Mouse (Mus musculus) megakaryocyte progenitor cell, adult 5-6 weeks (primary cell): ENCODE measurements around the gene Bicc1. TPM values are rescaled to one million over a fixed set of nuclear protein-coding genes. Genes with fewer than 3 reads are reported as not detected.

Experiments
- ATAC-seq: replicated peaks from 2 replicates; pipeline ENCODE4 v1.8.0; 2016; ENCODE audit warnings: mild to moderate bottlenecking, moderate TSS enrichment, inconsistent platforms; ENCODE audit not compliant: poor library complexity
- total RNA-seq, 2 experiments: library from RNA; stranded (forward) in 1 of 2; stranded (reverse) in 1 of 2; fragments of 157-497, 149-512 nt in 1 of 2; fragments of 200-1000 nt in 1 of 2; gene quantifications; 2 replicates each; pipeline versions ENCODE4 v1.2.3 to v1.2.4; 2015 to 2017

The Bicc1 gene
- total RNA-seq, 2 experiments from 2014 or later = not detected

DNA sequence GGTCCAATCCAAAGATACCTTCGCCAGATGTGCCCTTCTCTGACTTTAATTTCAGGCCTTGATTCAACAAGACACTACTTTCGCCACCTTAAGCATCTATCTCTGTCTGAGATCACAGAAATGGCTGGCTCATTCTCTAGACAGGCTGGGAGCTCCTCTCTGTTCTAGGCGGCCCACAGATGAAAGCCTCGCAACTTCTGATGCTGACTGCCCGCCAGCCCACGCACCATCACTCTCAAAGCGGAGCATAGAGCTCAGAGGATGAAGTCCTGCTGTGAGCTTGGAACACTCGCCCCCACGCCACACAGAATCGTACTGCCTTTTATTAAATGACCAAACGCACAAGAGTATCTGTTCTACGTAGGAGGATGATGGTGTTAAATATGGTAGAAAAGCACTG lies 949 bp upstream of the Bicc1 start:
- no peak for ATAC-seq

DNA sequence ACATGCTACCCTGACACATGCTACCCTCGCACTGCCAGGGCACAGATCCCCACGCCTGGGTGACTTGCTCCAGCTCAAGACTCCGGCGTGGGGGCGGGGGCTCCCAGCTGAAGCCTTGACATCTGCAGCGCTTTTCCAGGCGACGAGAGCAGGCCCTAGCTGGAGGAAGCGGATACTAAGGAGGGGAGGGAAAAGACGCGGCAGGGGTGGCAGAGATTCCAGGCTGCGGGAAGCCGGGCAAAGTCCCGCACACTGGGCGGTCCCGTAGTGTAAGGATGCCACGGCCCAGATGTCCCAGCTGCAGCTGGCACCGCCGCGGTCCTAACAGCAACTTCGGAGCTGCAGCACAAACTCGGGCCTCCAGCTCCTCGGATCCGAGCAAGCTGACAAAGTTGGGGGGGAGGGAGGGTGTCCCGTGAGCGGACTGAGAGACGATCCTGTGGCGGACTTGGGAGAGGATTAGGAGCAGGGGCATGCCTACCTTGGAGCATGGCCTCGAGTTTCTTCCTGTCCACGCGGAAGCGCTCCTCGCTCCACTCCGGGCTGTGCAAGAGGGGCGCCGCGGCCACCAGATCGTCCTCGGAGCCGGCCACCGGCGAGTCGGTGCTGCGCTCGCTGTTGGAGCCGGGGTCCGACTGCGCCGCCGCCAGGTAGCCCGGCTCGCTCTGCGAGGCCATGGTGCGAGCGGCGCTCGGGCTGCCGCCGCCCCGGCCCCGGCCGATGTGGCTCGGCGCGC lies 392 bp downstream of the Bicc1 start:
- ATAC-seq = peak; percentile 17; the same call in 1 of the 2 replicates

DNA sequence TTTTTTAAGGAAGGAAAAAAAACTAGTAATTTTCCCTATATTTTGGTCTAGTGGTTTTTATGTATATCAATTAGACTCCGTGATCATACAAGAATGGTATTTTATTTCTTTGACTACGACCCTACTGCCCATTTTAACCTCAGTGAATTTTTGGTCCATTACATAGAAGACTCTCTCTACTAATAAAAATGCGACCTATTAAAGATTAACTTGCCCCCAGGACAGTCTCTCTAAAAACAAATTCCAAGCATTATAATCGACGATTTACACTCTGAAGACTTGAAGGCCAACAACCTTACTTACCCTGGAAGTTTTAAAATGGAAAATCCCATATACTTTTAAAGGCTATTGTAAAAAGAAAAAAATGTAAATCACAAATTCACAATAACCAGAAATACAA lies 2.9 kb downstream of the Bicc1 start:
- ATAC-seq = no peak

DNA sequence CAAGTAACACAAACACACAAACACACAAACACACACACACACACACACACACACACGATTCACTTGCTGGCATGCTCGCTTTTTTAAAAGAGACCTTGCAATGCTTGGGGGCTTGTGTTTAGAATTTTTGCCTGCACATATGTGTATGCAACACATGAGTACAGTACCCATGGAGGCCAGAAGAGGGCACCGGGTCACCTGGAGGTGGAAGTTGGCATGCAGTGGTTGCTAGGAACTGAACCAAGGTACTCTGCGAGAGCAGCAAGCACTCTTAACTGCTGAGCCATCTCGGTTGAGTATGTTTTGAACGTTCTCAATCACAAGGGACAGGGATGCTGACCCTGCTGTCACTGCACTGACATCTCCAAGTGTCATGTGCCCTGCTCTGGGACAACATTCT lies 5.9 kb downstream of the Bicc1 start:
- no peak for ATAC-seq

DNA sequence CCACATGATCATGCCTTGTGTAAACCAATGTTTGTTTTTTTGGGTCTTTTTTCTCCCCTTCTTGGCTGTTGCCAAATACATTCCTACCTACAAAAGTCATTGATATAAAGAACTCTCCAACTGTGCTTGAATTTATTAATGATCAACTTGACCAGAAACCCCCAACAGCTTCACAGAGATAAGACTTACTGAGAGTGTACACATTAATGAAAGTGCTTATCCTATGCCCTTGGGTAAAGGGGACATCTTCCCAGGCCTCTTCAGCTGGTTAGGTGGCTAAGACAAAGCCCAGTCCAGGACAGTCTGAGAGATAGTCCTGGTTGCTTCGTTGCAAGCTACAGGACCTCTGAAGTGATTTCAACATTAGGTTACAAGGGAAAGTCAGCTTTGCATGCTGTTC lies 6.4 kb downstream of the Bicc1 start:
- no peak for ATAC-seq

DNA sequence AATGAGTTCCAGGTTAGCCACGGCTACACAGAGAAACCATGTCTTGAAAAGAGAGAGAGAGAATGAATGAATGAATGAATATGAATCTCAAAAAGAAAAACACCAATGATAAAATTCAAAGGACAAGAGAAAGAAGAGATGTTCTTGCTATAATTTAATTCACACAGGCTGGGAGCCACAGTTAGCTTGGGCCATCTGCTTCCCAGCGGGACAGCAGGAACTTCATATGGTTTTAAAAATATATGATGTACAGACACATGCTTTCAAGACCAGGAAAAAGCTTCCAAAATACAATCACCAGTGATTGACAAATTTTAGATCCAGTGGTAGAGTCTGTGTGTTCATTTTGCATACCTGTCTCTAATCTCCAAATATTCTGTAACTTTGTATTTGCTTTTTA lies 9.0 kb downstream of the Bicc1 start:
- ATAC-seq = no peak

DNA sequence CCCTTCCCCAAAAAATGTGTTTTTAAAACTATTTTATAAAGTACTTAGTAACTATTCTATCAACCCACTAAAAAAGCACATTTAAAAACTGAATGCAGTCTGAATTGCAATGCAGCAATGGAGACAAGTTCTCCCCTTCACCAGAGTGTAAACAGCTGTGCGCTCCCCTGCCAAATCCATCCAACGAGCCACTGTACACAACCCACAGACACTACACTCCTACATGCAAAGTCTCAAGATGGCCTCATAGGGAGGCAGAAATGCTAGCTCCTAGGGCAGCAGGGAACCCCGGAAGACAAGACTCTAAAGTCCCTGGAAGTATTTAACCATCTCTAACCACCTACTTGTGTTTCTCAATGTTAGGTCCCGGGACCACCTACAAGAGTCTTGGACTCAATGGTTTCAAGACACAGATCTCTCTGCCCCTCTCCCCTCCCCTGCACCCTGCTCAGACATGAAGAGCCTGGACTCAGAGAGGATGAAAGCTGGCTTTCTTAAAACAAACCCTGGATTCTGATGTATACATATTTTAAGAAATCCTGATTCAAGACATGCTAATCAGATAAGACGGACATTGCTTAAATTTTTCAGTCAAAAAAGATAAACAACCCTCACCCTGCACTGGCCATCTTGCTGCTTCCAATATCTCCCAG lies 10.4 kb downstream of the Bicc1 start:
- ATAC-seq = no peak

DNA sequence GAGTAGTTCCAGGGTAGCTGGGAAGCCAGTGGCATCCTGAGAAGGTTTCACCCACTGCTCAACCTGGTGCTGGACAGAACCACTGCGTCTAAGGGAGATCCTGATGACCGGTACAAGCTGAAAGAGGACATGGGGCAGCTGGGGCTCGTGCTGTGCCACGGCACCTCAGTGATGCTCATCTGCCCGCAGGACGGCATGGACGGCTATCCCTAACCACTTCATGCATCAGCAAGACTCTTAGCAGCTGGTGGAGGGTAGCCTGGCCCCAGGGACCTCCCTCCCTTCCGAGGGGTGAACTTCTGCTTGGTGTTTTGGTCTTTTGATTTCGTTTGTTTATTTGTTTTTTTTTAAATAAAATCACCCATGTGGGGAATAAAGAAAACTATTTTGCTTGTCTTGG lies 11.3 kb downstream of the Bicc1 start:
- no peak for ATAC-seq

DNA sequence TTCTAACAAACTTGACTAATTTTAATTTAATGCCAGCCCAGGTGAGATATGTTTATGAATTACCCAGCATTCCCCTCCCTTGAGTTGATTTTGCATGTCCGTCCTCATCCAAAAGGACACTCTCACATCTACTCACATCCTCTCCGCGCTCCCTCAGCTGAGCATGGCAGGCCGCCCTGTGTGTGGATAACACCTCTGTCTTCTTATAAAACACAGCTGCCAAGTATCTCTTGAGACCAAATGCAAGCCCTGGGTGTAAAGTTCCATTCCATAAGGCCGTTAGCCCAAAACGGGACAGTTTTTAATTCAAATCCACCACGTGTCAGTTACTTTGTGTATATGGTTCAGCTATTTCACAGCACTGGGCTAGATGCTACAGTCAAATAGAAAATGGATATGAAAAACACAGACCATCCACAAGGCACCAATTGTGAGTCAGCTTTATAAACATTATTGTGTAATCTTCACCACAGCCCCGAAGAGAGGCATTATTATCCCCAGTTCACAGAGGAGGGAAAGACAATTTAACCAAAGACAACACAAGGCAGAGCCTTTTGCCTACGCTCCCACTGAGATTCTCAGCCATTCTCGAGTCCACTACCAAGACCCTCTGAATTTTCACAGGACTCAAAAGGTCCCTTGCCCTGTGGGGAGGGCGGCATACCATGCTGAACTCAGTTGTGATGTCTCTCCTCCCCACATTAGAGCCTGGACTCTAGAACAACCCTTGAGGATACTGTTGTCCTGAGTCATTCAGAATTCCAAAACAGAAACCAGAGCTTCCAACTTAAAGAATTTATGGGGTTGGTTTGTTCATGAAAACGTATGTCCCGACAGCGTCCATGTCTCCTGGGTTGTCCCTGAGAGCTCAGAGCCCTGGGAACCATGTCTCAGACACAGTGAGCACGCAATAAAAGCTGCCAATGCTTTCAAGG lies 12.6 kb downstream of the Bicc1 start:
- no peak for ATAC-seq

DNA sequence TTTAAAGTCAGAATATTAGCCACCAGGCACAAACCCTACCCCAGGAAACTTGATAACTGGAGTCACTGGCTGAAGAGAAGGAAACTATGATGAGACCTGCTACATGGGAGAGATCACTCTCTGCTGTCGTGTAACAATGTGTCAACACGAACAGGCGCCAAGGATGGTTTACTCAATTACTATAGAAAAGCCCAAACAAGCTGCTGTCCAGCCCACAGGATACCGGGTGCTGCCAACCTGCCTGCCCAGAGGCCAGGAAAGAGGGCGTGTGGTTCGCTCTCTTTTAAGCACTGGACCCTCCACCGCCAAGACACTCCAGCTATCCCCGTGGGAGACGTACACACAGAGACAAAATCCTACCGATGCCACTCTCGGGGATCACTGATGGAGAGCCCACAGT lies 13.7 kb downstream of the Bicc1 start:
- ATAC-seq = no peak

DNA sequence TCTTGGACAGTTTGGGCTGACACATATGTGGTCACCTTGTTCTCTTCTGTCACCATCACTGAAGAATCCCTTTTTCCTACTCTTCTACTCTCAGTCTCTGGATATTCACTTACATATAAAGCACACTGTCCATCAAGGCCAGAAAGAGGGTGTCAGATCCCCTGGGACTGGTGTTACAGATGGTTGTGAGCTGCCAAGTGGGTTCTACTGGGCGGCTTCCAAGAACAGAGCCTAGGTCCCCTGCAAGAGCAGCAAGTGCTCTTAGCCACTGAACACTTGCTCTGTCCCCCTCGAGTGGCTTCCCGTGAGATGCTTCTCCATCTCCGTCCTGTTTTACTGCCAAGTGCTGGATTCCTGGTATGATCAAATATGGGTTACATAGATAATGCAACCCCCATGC lies 15.3 kb downstream of the Bicc1 start:
- no peak for ATAC-seq

DNA sequence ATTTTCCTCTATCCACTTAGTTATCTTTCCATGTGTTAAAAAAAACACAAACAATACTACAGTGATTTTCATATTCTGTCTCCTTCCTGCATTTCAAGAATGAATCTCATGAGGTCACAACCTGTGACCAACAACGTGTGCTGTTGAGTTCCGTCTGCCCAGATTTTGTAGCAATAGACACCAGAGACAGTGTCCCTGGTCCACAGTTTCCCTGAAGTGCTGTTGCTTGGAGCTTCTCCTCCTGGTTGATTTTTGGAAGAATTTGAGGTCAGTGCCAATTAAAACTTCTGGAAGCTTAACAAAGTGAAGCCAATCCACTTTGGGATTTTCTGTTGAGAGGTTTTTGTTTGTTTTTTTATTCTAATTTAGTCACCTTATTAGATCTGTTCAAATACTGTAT lies 16.9 kb downstream of the Bicc1 start:
- no peak for ATAC-seq

DNA sequence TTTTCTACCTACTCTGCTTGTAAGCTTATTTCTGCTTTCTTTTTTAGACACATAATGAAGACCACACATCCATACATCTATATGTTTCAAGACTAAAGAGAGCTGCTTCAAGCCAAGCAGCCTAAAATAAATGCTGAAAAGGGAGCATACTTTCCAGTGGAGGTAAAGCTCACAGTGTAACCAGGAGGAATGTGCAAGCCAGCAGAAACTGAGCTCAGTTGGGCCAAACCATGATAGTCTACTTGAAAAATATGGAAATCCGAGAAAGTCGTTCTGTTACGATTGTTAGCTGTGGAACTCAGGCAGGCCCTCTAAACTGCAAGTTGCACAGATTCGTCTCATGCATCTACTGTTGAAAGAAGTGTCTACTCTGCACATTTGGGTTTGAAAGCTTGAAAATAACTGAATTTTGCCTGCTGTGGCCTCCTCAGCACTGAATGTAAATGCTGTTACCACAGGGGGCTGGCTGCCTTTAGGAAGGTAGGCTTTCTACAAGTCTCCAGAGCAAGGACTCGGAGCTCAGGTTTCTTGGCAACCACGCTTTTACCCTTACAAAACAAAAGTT lies 19.1 kb downstream of the Bicc1 start:
- ATAC-seq = no peak

DNA sequence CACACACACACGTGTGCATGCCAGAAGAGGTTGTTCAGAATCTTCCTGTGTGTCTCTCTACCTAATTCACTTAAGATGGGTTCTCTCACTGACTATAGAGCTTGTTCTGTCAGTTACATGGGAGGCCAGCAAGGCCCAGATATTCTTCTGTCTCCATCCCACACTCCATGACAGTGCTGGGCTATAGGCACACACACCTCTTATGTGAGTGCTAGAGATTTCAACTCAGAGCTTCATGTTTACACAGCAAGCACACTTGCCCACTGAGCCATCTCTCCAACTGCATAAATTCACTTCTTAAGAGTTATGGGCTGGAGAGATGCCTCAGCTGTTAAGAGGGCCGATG lies 20.7 kb downstream of the Bicc1 start:
- ATAC-seq = no peak

DNA sequence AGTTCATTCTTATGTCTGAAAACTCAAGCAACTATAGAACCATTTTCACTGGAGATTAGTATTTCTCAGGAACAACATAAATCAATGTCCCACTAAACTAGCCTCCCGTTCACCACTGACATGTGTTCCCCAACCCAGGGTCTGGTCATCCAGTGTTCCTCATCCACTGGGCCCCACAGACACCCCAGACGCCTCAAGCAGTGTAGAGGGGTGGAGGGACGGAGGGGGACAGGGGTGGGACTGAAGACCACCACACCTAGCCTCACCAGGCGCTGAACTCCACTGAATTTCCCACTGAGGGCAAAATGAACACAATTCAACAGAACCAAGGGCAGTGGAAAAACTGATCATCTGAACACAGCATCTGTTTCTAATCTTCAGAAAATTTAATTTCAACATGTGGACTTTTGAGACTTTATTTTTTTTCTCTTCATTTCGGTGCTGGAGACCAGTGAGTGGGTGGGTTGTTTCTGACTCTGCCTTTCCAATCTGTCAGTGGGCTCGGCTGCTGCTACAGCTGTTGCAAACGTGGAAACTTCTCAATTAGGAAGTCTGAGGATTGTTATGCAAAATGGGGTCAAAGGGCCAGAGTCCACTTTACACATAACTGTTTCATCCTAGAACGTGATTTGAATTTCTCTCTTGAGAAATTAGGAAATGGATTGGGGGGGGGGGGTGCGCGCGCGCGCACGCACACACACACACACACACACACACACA lies 21.2 kb downstream of the Bicc1 start:
- no peak for ATAC-seq

DNA sequence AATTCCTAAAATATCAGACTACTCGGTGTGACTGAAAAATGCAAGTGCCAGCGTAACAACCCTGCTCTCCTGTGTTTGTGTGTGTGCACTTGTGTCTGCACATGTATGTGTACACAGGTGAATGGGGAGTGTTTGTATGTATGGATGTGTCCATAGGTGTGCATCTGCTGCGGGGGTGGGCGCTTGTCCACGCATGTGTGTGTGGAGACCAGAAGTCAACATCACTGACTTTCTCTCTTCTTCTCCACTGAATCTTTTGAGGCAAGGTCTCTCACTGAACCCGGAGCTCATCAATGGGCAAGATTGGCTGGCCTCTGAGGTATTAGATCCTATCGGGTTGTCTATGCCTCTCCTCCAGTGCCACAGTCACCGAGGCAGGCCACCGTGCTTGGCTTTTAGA lies 21.9 kb downstream of the Bicc1 start:
- ATAC-seq = no peak

DNA sequence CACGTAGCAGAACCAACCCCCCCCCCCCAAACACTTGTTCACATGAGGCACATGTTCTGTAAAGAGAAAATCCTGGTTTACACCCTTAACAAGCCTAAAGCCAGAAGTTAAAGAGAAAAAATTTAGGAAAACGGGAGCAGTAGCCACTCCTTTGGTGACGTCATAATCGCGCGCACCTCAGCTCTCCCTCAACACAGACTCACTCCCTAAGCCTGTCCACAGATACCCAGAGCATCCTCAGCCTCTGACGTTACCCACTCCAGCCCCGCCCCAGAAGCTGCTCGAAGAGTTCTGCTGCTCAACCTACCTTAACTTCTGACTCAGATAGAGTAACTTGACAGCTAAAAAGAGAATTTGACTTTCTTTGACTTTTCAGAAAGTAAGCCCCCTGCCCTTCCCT lies 28.2 kb downstream of the Bicc1 start:
- ATAC-seq = no peak

DNA sequence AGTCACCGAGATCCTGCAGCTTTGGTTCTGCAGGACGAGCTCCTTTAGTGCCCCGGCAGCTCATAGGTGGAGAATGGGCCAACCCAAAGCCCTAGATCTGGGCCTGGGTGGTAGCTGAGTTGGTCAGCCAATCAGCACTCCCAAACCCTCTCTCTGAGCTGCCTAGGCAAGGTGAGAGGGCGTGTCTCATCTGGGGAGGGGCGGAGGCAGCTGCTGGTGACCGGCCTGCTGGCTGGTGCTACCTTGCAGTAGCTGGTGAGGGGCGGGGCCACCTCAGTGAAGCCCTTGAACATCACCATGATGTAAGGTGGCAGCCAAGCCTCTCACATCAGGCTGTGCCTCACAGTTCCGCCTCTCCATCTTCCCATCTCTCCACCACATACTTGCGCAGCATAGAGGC lies 29.2 kb downstream of the Bicc1 start:
- ATAC-seq = no peak

DNA sequence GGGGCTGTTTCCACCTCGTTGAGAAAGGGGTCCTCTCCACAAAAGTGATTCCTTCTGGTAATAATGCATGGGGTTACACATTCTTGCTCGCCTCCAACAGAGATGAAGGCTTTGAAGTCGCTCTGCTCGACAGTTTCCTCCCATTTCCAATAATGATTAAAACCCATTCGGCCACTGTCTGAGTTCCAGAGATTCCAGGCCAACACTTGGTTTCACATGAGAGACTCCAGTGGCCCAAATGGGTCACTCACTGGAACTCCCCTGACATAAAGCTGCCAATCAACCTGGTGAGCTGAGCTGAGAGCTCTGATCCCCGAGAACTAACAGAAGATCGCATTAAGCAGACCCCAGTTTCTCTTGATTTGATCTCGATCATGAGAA lies 31.6 kb downstream of the Bicc1 start:
- no peak for ATAC-seq

DNA sequence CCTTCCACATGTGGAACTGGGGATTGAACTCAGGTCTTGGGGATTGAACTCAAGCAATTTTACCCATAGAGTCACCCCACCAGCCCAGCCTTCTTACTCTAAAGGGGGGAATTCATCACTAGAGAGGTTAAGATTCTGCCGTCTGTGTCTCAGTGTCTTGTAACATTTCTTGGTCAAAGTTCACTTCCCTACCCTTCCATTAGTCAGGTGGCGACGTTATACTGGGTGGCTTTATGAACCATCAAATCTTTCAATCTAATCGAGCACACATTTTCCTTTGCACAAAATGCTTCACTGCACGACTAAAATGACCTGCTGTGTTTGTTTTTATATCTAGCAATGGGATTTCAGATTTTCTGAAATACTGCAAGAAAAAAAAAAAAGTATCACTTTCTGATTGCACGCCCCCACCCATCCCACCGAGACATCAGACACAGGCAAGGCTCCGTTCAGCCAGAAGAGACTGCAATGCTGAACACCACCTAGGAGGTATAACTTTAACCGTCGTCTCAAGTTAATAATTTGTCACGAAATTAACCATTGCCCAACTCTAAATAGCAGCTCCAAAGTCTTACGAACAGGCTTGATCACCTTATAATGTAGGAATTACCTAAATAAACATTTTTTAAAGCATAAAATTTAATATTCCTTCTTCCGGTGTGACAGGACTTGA lies 32.1 kb downstream of the Bicc1 start:
- ATAC-seq = no peak
